Mouse (Mus musculus): ENCODE measurements at regions not wholly inside any gene's neighbourhood (a gene's known extent, or its start where the extent isn't known, plus 50 kb on each side); places are given as distances from the start of the nearest gene placed in this dataset.

- no peak overlapping the region for H3K4me2 ChIP-seq (ENCODE audit: low read depth)
- ATAC-seq (ENCODE audit: insufficient read depth) (no peak), DNase-seq (ENCODE audit: low read depth in 3 of 3, low spot score in 3 of 3) (no peak)
- WGBS (ENCODE audit: insufficient replicate concordance), result 50% methylated on average over 1 of the region's 1 CpGs
- TF ChIP-seq EP300 (IDR thresholded peaks at IDR 0.05; ENCODE audit: low read depth), result no peak
- TF ChIP-seq CTCF (IDR thresholded peaks at IDR 0.05; ENCODE audit: low read depth), result no peak
- H3K36me3 ChIP-seq (replicated peaks; ENCODE audit: control insufficient read depth, insufficient read depth, low read depth), result no peaks in the 10 kb centered on the region
- H3K4me3 ChIP-seq (ENCODE audit: insufficient read depth in 1 of 2, low read depth in 2 of 2, low read length in 2 of 2), result no peak overlapping the region
- H3K9me3 ChIP-seq (ENCODE audit: control insufficient read depth, low read length), result no peaks in the 10 kb centered on the region
- no peak overlapping the region for H3K9ac ChIP-seq (replicated peaks)
- H3K27ac ChIP-seq, result no peak overlapping the region
- no peaks in the 10 kb centered on the region for H3K27me3 ChIP-seq (ENCODE audit: control insufficient read depth, insufficient read depth, low read length)
- H3K4me1 ChIP-seq (replicated peaks; ENCODE audit: control insufficient read depth in 2 of 2, insufficient read depth in 2 of 2, low read length in 1 of 2), result no peaks in the 10 kb centered on the region
Observed at GRCm38 (mm10) chr13:19921084-19921827, 97.2 kb upstream of the Gpr141 start.

- H3K4me2 ChIP-seq (ENCODE audit: low read depth), result no peak overlapping the region
- H3K9me3 ChIP-seq (ENCODE audit: control insufficient read depth, low read length), result no peaks in the 10 kb centered on the region
- no peaks in the 10 kb centered on the region for H3K27me3 ChIP-seq (ENCODE audit: control insufficient read depth, insufficient read depth, low read length)
- no peak overlapping the region for H3K4me3 ChIP-seq (ENCODE audit: insufficient read depth in 1 of 2, low read depth in 2 of 2, low read length in 2 of 2)
- 43% methylated on average over 5 of the region's 5 CpGs for WGBS (ENCODE audit: insufficient replicate concordance)
- no peaks in the 10 kb centered on the region for H3K4me1 ChIP-seq (replicated peaks; ENCODE audit: control insufficient read depth in 2 of 2, insufficient read depth in 2 of 2, low read length in 1 of 2)
- DNase-seq (ENCODE audit: low read depth in 3 of 3, low spot score in 3 of 3) (no peak), ATAC-seq (ENCODE audit: insufficient read depth) (no peak)
- H3K36me3 ChIP-seq (replicated peaks; ENCODE audit: control insufficient read depth, insufficient read depth, low read depth), result no peaks in the 10 kb centered on the region
- TF ChIP-seq EP300 (IDR thresholded peaks at IDR 0.05; ENCODE audit: low read depth) (no peak), CTCF (IDR thresholded peaks at IDR 0.05; ENCODE audit: low read depth) (no peak)
- H3K27ac ChIP-seq, result no peak overlapping the region
- no peak overlapping the region for H3K9ac ChIP-seq (replicated peaks)
Observed at GRCm38 (mm10) chr13:19911860-19912584, 88.0 kb upstream of the Gpr141 start.

GRCm38 (mm10) chr13:19902786-19903185 is 78.7 kb upstream of the Gpr141 start:
- 65% methylated on average over 4 of the region's 4 CpGs for WGBS (ENCODE audit: insufficient replicate concordance)
- TF ChIP-seq CTCF (IDR thresholded peaks at IDR 0.05; ENCODE audit: low read depth) (no peak), EP300 (IDR thresholded peaks at IDR 0.05; ENCODE audit: low read depth) (no peak)
- no peaks in the 10 kb centered on the region for H3K36me3 ChIP-seq (replicated peaks; ENCODE audit: control insufficient read depth, insufficient read depth, low read depth)
- no peaks in the 10 kb centered on the region for H3K27me3 ChIP-seq (ENCODE audit: control insufficient read depth, insufficient read depth, low read length)
- no peaks in the 10 kb centered on the region for H3K4me1 ChIP-seq (replicated peaks; ENCODE audit: control insufficient read depth in 2 of 2, insufficient read depth in 2 of 2, low read length in 1 of 2)
- no peaks in the 10 kb centered on the region for H3K9me3 ChIP-seq (ENCODE audit: control insufficient read depth, low read length)
- DNase-seq (ENCODE audit: low read depth in 3 of 3, low spot score in 3 of 3), result no peak
- H3K4me3 ChIP-seq (ENCODE audit: insufficient read depth in 1 of 2, low read depth in 2 of 2, low read length in 2 of 2), result no peak overlapping the region
- no peak overlapping the region for H3K4me2 ChIP-seq (ENCODE audit: low read depth)
- H3K9ac ChIP-seq (replicated peaks), result no peak overlapping the region
- H3K27ac ChIP-seq, result no peak overlapping the region
- ATAC-seq (ENCODE audit: insufficient read depth), result no peak

DNA sequence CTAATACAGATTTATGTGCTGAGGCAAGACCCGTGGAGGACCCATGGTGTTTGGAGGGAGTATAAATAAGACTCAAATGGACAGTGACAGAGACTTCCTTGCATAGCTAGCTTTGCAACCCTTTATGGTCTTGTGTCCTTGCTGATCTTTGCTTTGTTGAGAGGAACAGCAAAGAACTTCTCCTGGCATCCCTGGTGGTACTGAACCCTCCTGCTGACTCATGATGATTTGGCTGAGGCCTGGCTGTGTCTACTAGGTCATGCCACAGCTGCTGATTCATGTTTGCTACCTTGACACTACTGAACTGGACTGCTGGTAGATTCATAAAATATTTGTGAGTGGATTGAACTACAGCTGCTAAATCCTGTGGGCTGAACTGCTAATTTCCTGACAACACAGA is 73.1 kb upstream of the Gpr141 start:
- H3K27ac ChIP-seq, result no peak overlapping the region
- TF ChIP-seq CTCF (IDR thresholded peaks at IDR 0.05; ENCODE audit: low read depth) (no peak), EP300 (IDR thresholded peaks at IDR 0.05; ENCODE audit: low read depth) (no peak)
- no peaks in the 10 kb centered on the region for H3K9me3 ChIP-seq (ENCODE audit: control insufficient read depth, low read length)
- no peak overlapping the region for H3K9ac ChIP-seq (replicated peaks)
- ATAC-seq (ENCODE audit: insufficient read depth), result no peak
- 49% methylated on average over 1 of the region's 1 CpGs for WGBS (ENCODE audit: insufficient replicate concordance)
- no peaks in the 10 kb centered on the region for H3K27me3 ChIP-seq (ENCODE audit: control insufficient read depth, insufficient read depth, low read length)
- no peak overlapping the region for H3K4me3 ChIP-seq (ENCODE audit: insufficient read depth in 1 of 2, low read depth in 2 of 2, low read length in 2 of 2)
- H3K4me1 ChIP-seq (replicated peaks; ENCODE audit: control insufficient read depth in 2 of 2, insufficient read depth in 2 of 2, low read length in 1 of 2), result no peaks in the 10 kb centered on the region
- no peaks in the 10 kb centered on the region for H3K36me3 ChIP-seq (replicated peaks; ENCODE audit: control insufficient read depth, insufficient read depth, low read depth)
- DNase-seq (ENCODE audit: low read depth in 3 of 3, low spot score in 3 of 3), result no peak
- H3K4me2 ChIP-seq (ENCODE audit: low read depth), result no peak overlapping the region

DNA sequence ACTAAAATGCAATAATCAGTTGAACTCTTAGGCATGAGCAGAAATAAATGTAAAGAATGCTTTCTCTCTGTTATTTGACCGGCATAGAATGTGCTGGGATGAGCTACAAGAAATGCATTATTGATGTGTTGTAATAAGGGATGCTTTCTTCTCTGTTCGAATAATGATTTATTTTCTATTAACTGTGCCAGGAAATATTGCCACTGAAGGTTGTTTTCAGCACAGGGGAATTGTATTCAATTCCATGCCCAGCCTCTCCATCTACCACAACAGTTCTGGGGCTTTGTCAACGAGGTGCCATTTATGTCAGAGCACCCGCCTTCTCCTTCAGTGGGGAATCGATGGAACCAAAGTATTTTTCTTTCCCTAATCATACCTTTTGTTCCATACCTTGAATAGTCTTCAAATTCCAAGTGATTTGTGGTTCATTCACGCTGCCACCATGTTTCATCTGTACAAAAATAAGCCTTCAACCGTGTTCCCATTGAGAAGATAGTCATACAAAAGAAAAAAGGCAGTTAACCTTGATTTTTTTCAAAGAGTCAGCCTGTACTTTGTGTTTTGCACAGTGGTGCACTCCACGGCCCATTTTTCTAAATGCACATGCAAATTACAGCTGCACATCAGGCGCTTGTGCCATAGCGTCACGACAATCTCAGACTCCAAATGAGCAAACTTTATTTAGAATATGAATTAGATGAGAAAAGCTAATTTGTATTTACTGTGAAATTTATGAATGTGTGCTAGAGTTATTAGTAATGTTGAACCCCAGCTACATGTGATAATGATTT is 65.1 kb upstream of the Gpr141 start:
- Histone ChIP-seq H3K4me2 (ENCODE audit: low read depth) (no peak overlapping the region), H3K36me3 (replicated peaks; ENCODE audit: control insufficient read depth, insufficient read depth, low read depth) (no peaks in the 10 kb centered on the region), H3K27ac (no peak overlapping the region), H3K4me3 (ENCODE audit: insufficient read depth in 1 of 2, low read depth in 2 of 2, low read length in 2 of 2) (no peak overlapping the region), H3K9me3 (ENCODE audit: control insufficient read depth, low read length) (no peaks in the 10 kb centered on the region), H3K9ac (replicated peaks) (no peak overlapping the region), H3K4me1 (replicated peaks; ENCODE audit: control insufficient read depth in 2 of 2, insufficient read depth in 2 of 2, low read length in 1 of 2) (no peaks in the 10 kb centered on the region), H3K27me3 (ENCODE audit: control insufficient read depth, insufficient read depth, low read length) (no peaks in the 10 kb centered on the region)
- no peak for DNase-seq (ENCODE audit: low read depth in 3 of 3, low spot score in 3 of 3)
- no peak for ATAC-seq (ENCODE audit: insufficient read depth)
- TF ChIP-seq EP300 (IDR thresholded peaks at IDR 0.05; ENCODE audit: low read depth) (no peak), CTCF (IDR thresholded peaks at IDR 0.05; ENCODE audit: low read depth) (no peak)
- WGBS (ENCODE audit: insufficient replicate concordance), result 63% methylated on average over 11 of the region's 11 CpGs

Data from liver, embryonic 14.5 days (tissue).